Mouse (Mus musculus) hindbrain, embryonic 14.5 days (tissue): ENCODE data around the gene Slc38a2. TPM values are rescaled to one million over a fixed set of nuclear protein-coding genes. Genes with fewer than 3 reads are reported as not detected.

Source experiments
- ATAC-seq: fragments of 200-750 bp; cut with Nextera tagmentation; 2 replicates; pipeline ENCODE4 v1.8.0; 2017; ENCODE audit warnings: moderate number of reproducible peaks, mild to moderate bottlenecking, moderate TSS enrichment, moderate library complexity; ENCODE audit not compliant: low FRiP score
- DNase-seq: peaks from one replicate; pipeline ENCODE4 v3.0.0-alpha.2; 2015; ENCODE audit warnings: low spot score
- H3K27ac ChIP-seq: fragments of 300-500 bp; sonication (generic); 2 replicates; pipeline ENCODE4 v1.5.1; 2014; ENCODE audit warnings: mild to moderate bottlenecking, moderate library complexity
- H3K27me3 ChIP-seq: fragments of 300-500 bp; sonication (generic); 2 replicates; pipeline ENCODE4 v1.6.1; 2014; ENCODE audit warnings: mild to moderate bottlenecking, low read length, mixed read lengths; ENCODE audit not compliant: control insufficient read depth, insufficient read depth
- H3K36me3 ChIP-seq: fragments of 300-500 bp; sonication (generic); replicated peaks from 2 replicates; pipeline ENCODE4 v1.6.1; 2014; ENCODE audit not compliant: control insufficient read depth, insufficient read depth
- H3K4me1 ChIP-seq: fragments of 300-500 bp; sonication (generic); replicated peaks from 2 replicates; pipeline ENCODE4 v1.6.1; 2014; ENCODE audit warnings: antibody characterized with exemption, low read length, mixed read lengths; ENCODE audit not compliant: control insufficient read depth, insufficient read depth
- H3K4me2 ChIP-seq: fragments of 300-500 bp; sonication (generic); replicated peaks from 2 replicates; pipeline ENCODE4 v1.6.1; 2014; ENCODE audit warnings: mild to moderate bottlenecking, moderate library complexity
- H3K4me3 ChIP-seq: fragments of 300-500 bp; sonication (generic); replicated peaks from 2 replicates; pipeline ENCODE4 v1.5.1; 2014; ENCODE audit warnings: mild to moderate bottlenecking, low read length
- H3K9ac ChIP-seq: fragments of 300-500 bp; sonication (generic); 2 replicates; pipeline ENCODE4 v1.6.1; 2014
- H3K9me3 ChIP-seq: fragments of 300-500 bp; sonication (generic); 2 replicates; pipeline ENCODE4 v1.6.1; 2016; ENCODE audit warnings: low read length; ENCODE audit not compliant: control insufficient read depth
- WGBS: fragments of 180-500 bp; shearing (Covaris S2); extraction: QIAGEN DNeasy Blood & Tissue Kit; methylation state at CpG from one replicate; pipeline ENCODE4 v1.1.7; 2014; 5-methylcytosine and 5-hydroxymethylcytosine counted together
- polyA plus RNA-seq: library from polyadenylated mRNA; unstranded; fragments of >200 nt; fragmentation: Nextera tagmentation; extraction: Ambion mirVana; gene quantifications from 2 replicates; pipeline ENCODE4 v1.2.1, GENCODE M21; 2014

Gene Slc38a2
- polyA plus RNA-seq, 1 experiment from 2014 or later: 125 TPM

GRCm38 (mm10) chr15:96692401-96692800 is 7.1 kb downstream of the Slc38a2 start:
- ATAC-seq (no peak), DNase-seq (no peak)
- Histone ChIP-seq H3K9ac (no peak overlapping the region), H3K27me3 (no peaks in the 10 kb centered on the region), H3K4me2 (no peak overlapping the region), H3K4me3 (no peak overlapping the region), H3K36me3 (peaks cover 97% of the 10 kb centered on the region), H3K27ac (no peak overlapping the region), H3K4me1 (peaks cover 34% of the 10 kb centered on the region), H3K9me3 (no peaks in the 10 kb centered on the region)
- 96% methylated on average over 11 of the region's 11 CpGs for WGBS

GRCm38 (mm10) chr15:96691381-96691780 is 8.1 kb downstream of the Slc38a2 start:
- ATAC-seq: no peak
- Histone ChIP-seq H3K36me3 (peaks cover 94% of the 10 kb centered on the region), H3K27ac (no peak overlapping the region), H3K9me3 (no peaks in the 10 kb centered on the region), H3K4me2 (no peak overlapping the region), H3K9ac (no peak overlapping the region), H3K4me1 (peaks cover 24% of the 10 kb centered on the region), H3K27me3 (no peaks in the 10 kb centered on the region), H3K4me3 (no peak overlapping the region)
- 88% methylated on average over 15 of the region's 15 CpGs for WGBS
- DNase-seq: no peak

- Histone ChIP-seq H3K27me3 (no peaks in the 10 kb centered on the region), H3K36me3 (peaks cover 89% of the 10 kb centered on the region), H3K4me1 (peaks cover 18% of the 10 kb centered on the region; the same call in 1 of the 2 replicates), H3K4me3 (no peak overlapping the region), H3K9me3 (no peaks in the 10 kb centered on the region), H3K4me2 (no peak overlapping the region), H3K9ac (no peak overlapping the region), H3K27ac (no peak overlapping the region)
- WGBS: 92% methylated on average over 13 of the region's 13 CpGs
- DNase-seq (no peak), ATAC-seq (no peak)
Measured at GRCm38 (mm10) chr15:96690829-96691228, 8.7 kb downstream of the Slc38a2 start.

- 92% methylated on average over 9 of the region's 9 CpGs for WGBS
- Histone ChIP-seq H3K4me1 (0 out of 2 replicates have a peak, but pooled peaks cover 14% of the 10 kb centered on the region), H3K9ac (no peak overlapping the region), H3K27me3 (no peaks in the 10 kb centered on the region), H3K9me3 (no peaks in the 10 kb centered on the region), H3K4me2 (no peak overlapping the region), H3K4me3 (no peak overlapping the region), H3K36me3 (peaks cover 80% of the 10 kb centered on the region), H3K27ac (no peak overlapping the region)
- no peak for DNase-seq
- ATAC-seq: no peak
Measured at GRCm38 (mm10) chr15:96689919-96690318, 9.6 kb downstream of the Slc38a2 start.

GRCm38 (mm10) chr15:96688784-96689318 is 10.7 kb downstream of the Slc38a2 start:
- DNase-seq: no peak
- Histone ChIP-seq H3K27ac (no peak overlapping the region), H3K9ac (no peak overlapping the region), H3K4me3 (no peak overlapping the region), H3K4me2 (no peak overlapping the region), H3K36me3 (peaks cover 69% of the 10 kb centered on the region), H3K4me1 (0 out of 2 replicates have a peak, but pooled peaks cover 5% of the 10 kb centered on the region), H3K9me3 (no peaks in the 10 kb centered on the region), H3K27me3 (no peaks in the 10 kb centered on the region)
- WGBS: 89% methylated on average over 12 of the region's 12 CpGs
- ATAC-seq: no peak

GRCm38 (mm10) chr15:96688036-96688435 is 11.5 kb downstream of the Slc38a2 start:
- Histone ChIP-seq H3K4me3 (no peak overlapping the region), H3K27me3 (no peaks in the 10 kb centered on the region), H3K9ac (no peak overlapping the region), H3K4me1 (no peaks in the 10 kb centered on the region), H3K9me3 (no peaks in the 10 kb centered on the region), H3K27ac (no peak overlapping the region), H3K36me3 (peaks cover 61% of the 10 kb centered on the region), H3K4me2 (no peak overlapping the region)
- ATAC-seq (no peak), DNase-seq (no peak)
- WGBS: 77% methylated on average over 6 of the region's 6 CpGs

GRCm38 (mm10) chr15:96687366-96687765 is 12.2 kb downstream of the Slc38a2 start:
- H3K9ac ChIP-seq: no peak overlapping the region
- H3K27me3 ChIP-seq: no peaks in the 10 kb centered on the region
- no peak overlapping the region for H3K4me2 ChIP-seq
- H3K4me1 ChIP-seq: no peaks in the 10 kb centered on the region
- H3K4me3 ChIP-seq: no peak overlapping the region
- DNase-seq (no peak), ATAC-seq (no peak)
- no peaks in the 10 kb centered on the region for H3K9me3 ChIP-seq
- H3K36me3 ChIP-seq: peaks cover 54% of the 10 kb centered on the region
- WGBS: 59% methylated on average over 1 of the region's 1 CpGs
- no peak overlapping the region for H3K27ac ChIP-seq

GRCm38 (mm10) chr15:96686201-96687159 is 13.1 kb downstream of the Slc38a2 start:
- no peaks in the 10 kb centered on the region for H3K27me3 ChIP-seq
- H3K9me3 ChIP-seq: no peaks in the 10 kb centered on the region
- H3K27ac ChIP-seq: no peak overlapping the region
- H3K9ac ChIP-seq: no peak overlapping the region
- 83% methylated on average over 9 of the region's 9 CpGs for WGBS
- peaks cover 45% of the 10 kb centered on the region for H3K36me3 ChIP-seq
- ATAC-seq: no peak
- no peak overlapping the region for H3K4me3 ChIP-seq
- no peak for DNase-seq
- no peak overlapping the region for H3K4me2 ChIP-seq
- H3K4me1 ChIP-seq: no peaks in the 10 kb centered on the region

- no peak overlapping the region for H3K27ac ChIP-seq
- WGBS: 73% methylated on average over 6 of the region's 6 CpGs
Measured at GRCm38 (mm10) chr15:96685273-96685672, 14.3 kb downstream of the Slc38a2 start.

More at GRCm38 (mm10) chr15:96685273-96685672, 14.3 kb downstream of the Slc38a2 start:
- no peaks in the 10 kb centered on the region for H3K4me1 ChIP-seq
- H3K4me2 ChIP-seq: no peak overlapping the region
- H3K9me3 ChIP-seq: no peaks in the 10 kb centered on the region
- ATAC-seq (no peak), DNase-seq (no peak)
- H3K9ac ChIP-seq: no peak overlapping the region
- no peak overlapping the region for H3K4me3 ChIP-seq
- H3K27me3 ChIP-seq: no peaks in the 10 kb centered on the region
- peaks cover 33% of the 10 kb centered on the region for H3K36me3 ChIP-seq
